Comparison of ENCODE assay signal across 21 mouse cellular contexts in the genomic region with DNA sequence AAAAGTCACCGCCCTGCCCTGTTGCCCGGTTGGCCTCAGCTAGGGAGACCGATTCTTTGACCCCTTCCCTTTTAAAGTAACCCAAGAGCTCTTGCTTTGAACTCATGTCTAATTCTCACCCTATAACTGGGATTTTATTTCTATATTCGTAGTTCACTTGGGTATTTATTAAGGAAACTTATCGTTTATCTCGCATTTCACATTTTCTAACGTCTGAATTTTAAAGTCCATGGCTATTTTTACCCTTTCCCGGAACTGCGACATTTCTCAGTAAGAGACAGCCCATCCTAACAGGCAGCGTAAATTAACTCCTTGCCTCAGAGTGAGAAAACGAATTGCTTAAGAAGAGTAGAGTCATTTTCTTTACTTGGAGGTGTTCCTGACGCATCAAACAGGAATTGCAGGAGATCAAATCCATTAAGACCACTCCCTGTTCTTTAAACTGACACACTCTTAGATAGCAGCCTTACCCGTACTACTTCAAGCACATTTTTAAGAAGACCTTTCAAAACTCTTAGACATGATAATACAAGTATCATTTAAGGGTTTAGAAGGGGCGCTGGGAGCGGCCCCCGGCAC. TPM values are rescaled to one million over a fixed set of nuclear protein-coding genes. Genes with fewer than 3 reads are reported as not detected.
"Had no signal": no experiment of that assay in that cellular context is flagged by ENCODE, and none has a peak within 500 bp of the region (broad histone marks: within the 10 kb centered on the region; RNA-seq: fewer than 3 reads in every experiment).

No protein-coding gene starts in this region.

- H3K27me3 ChIP-seq: liver, embryonic 13.5 days; lung, embryonic 15.5 days; megakaryocyte, embryonic 14.5 days; midbrain, embryonic 15.5 days; neural tube, embryonic 12.5 days had no signal

- ATAC-seq: liver, postnatal 0 days; midbrain, embryonic 15.5 days had no signal

- H3K9me3 ChIP-seq: limb, embryonic 10.5 days; liver, embryonic 13.5 days; lung, embryonic 15.5 days; megakaryocyte, embryonic 14.5 days; midbrain, embryonic 15.5 days; neural tube, embryonic 12.5 days had no signal

- H3K27ac ChIP-seq: kidney, postnatal 0 days; limb, embryonic 10.5 days; liver, embryonic 13.5 days; lung, embryonic 15.5 days; macrophage; midbrain, embryonic 15.5 days; neural tube, embryonic 12.5 days had no signal

- H3K36me3 ChIP-seq: lung, embryonic 15.5 days; midbrain, embryonic 15.5 days; neural tube, embryonic 12.5 days had no signal

- H3K4me3 ChIP-seq: limb, embryonic 10.5 days; liver, embryonic 13.5 days; lung, embryonic 15.5 days; megakaryocyte, embryonic 14.5 days; midbrain, embryonic 15.5 days; neural tube, embryonic 12.5 days had no signal

- H3K9ac ChIP-seq: liver, embryonic 13.5 days; liver, postnatal 0 days; lung, embryonic 15.5 days; midbrain, embryonic 15.5 days; neural tube, embryonic 12.5 days had no signal

- H3K4me1 ChIP-seq: limb, embryonic 10.5 days; liver, embryonic 13.5 days; lung, embryonic 15.5 days; megakaryocyte, embryonic 14.5 days; midbrain, embryonic 15.5 days; neural tube, embryonic 12.5 days had no signal

- DNase-seq: kidney, postnatal 36 days; layer of hippocampus, adult 9-11 months; layer of hippocampus, postnatal 36 days; liver, embryonic 13.5 days; liver, postnatal 0 days; lung, postnatal 14 days; retina, postnatal 1 day; right cerebral cortex, postnatal 4 days; spleen, adult 18-20 months; thymus, adult 18-20 months; thymus, postnatal 14 days had no signal

- H3K4me2 ChIP-seq: liver, embryonic 13.5 days; lung, embryonic 15.5 days; midbrain, embryonic 11.5 days; midbrain, embryonic 15.5 days; neural tube, embryonic 12.5 days had no signal

RNA-seq across cellular contexts. Expression of a gene that starts 52.8 kb away (rescaled TPM):
- total RNA-seq: monocyte, adult 5-6 weeks; neutrophil, adult 5-6 weeks had no signal
- polyA plus RNA-seq: liver, postnatal 0 days; macrophage had no signal
